Mouse (Mus musculus): ENCODE results near the gene Sema3e. TPM values are rescaled to one million over a fixed set of nuclear protein-coding genes. Genes with fewer than 3 reads are reported as not detected.

Gene Sema3e
- 0.14 TPM in 2 replicates for polyA plus RNA-seq (2012; rRNA removed)

- 4% methylated on average over 47 of the region's 47 CpGs for WGBS
- no peak for DNase-seq (ENCODE audit: low read depth, low spot score)
These were observed at the start of gene Sema3e for GRCm38 (mm10) chr5:14025205-14026124. Gene Sema3e (plus strand): TSS chr5:14025276.

GRCm38 (mm10) chr5:13977576-13977975 is 47.5 kb upstream of the Sema3e start:
- 67% methylated on average over 3 of the region's 3 CpGs for WGBS
- no peak for DNase-seq (ENCODE audit: low read depth, low spot score)

GRCm38 (mm10) chr5:13979156-13979555 is 45.9 kb upstream of the Sema3e start:
- DNase-seq (ENCODE audit: low read depth, low spot score): no peak
- 88% methylated on average over 4 of the region's 4 CpGs for WGBS

GRCm38 (mm10) chr5:13982417-13983054 is 42.5 kb upstream of the Sema3e start:
- DNase-seq (ENCODE audit: low read depth, low spot score): no peak
- WGBS: 66% methylated on average over 7 of the region's 7 CpGs

GRCm38 (mm10) chr5:13983608-13984007 is 41.5 kb upstream of the Sema3e start:
- 33% methylated on average over 4 of the region's 4 CpGs for WGBS
- DNase-seq (ENCODE audit: low read depth, low spot score): no peak

GRCm38 (mm10) chr5:13985669-13986068 is 39.4 kb upstream of the Sema3e start:
- 90% methylated on average over 3 of the region's 3 CpGs for WGBS
- DNase-seq (ENCODE audit: low read depth, low spot score): no peak

GRCm38 (mm10) chr5:13987123-13987522 is 38.0 kb upstream of the Sema3e start:
- DNase-seq (ENCODE audit: low read depth, low spot score): no peak
- 49% methylated on average over 1 of the region's 1 CpGs for WGBS

- WGBS: 60% methylated on average over 2 of the region's 2 CpGs
- no peak for DNase-seq (ENCODE audit: low read depth, low spot score)
These were observed 37.1 kb upstream of the Sema3e start for GRCm38 (mm10) chr5:13988023-13988422.

GRCm38 (mm10) chr5:13992734-13993396 is 32.2 kb upstream of the Sema3e start:
- WGBS: 17% methylated on average over 11 of the region's 11 CpGs
- DNase-seq (ENCODE audit: low read depth, low spot score): no peak

GRCm38 (mm10) chr5:14028341-14028740 is 3.3 kb downstream of the Sema3e start:
- no peak for DNase-seq (ENCODE audit: low read depth, low spot score)

GRCm38 (mm10) chr5:14030796-14031195 is 5.7 kb downstream of the Sema3e start:
- WGBS: 71% methylated on average over 1 of the region's 1 CpGs
- no peak for DNase-seq (ENCODE audit: low read depth, low spot score)

More at GRCm38 (mm10) chr5:14028341-14028740, 3.3 kb downstream of the Sema3e start:
- 83% methylated on average over 7 of the region's 7 CpGs for whole genome bisulfite sequencing

GRCm38 (mm10) chr5:14032056-14032455 is 7.0 kb downstream of the Sema3e start:
- WGBS: 47% methylated on average over 4 of the region's 4 CpGs

GRCm38 (mm10) chr5:14033302-14033701 is 8.2 kb downstream of the Sema3e start:
- DNase-seq (ENCODE audit: low read depth, low spot score): no peak
- 25% methylated on average over 3 of the region's 3 CpGs for WGBS

More at GRCm38 (mm10) chr5:14032056-14032455, 7.0 kb downstream of the Sema3e start:
- no peak for DNase-seq (ENCODE audit: low read depth, low spot score)

- DNase-seq (ENCODE audit: low read depth, low spot score): no peak
- WGBS: 36% methylated on average over 9 of the region's 9 CpGs
These were observed 13.9 kb downstream of the Sema3e start for GRCm38 (mm10) chr5:14038813-14039496.

- no peak for DNase-seq (ENCODE audit: low read depth, low spot score)
These were observed 15.1 kb downstream of the Sema3e start for GRCm38 (mm10) chr5:14040208-14040607.

GRCm38 (mm10) chr5:14043116-14043515 is 18.0 kb downstream of the Sema3e start:
- DNase-seq (ENCODE audit: low read depth, low spot score): no peak
- 80% methylated on average over 5 of the region's 5 CpGs for WGBS

More at GRCm38 (mm10) chr5:14040208-14040607, 15.1 kb downstream of the Sema3e start:
- WGBS: 20% methylated on average over 4 of the region's 4 CpGs

GRCm38 (mm10) chr5:14043983-14044382 is 18.9 kb downstream of the Sema3e start:
- DNase-seq (ENCODE audit: low read depth, low spot score): no peak
- WGBS: 92% methylated on average over 6 of the region's 6 CpGs

- no peak for DNase-seq (ENCODE audit: low read depth, low spot score)
- 34% methylated on average over 7 of the region's 7 CpGs for WGBS
These were observed 23.6 kb downstream of the Sema3e start for GRCm38 (mm10) chr5:14048660-14049059.

- 79% methylated on average over 5 of the region's 5 CpGs for WGBS
These were observed 29.4 kb downstream of the Sema3e start for GRCm38 (mm10) chr5:14054472-14054871.

More at GRCm38 (mm10) chr5:14054472-14054871, 29.4 kb downstream of the Sema3e start:
- no peak for DNase-seq (ENCODE audit: low read depth, low spot score)

Data from large intestine, adult 2 months (tissue).